Mouse (Mus musculus): ENCODE results near the gene Pkd1l1. TPM values are rescaled to one million over a fixed set of nuclear protein-coding genes. Genes with fewer than 3 reads are reported as not detected.

The Pkd1l1 gene
- polyA plus RNA-seq (2012), result not detected in 2 replicates

DNA sequence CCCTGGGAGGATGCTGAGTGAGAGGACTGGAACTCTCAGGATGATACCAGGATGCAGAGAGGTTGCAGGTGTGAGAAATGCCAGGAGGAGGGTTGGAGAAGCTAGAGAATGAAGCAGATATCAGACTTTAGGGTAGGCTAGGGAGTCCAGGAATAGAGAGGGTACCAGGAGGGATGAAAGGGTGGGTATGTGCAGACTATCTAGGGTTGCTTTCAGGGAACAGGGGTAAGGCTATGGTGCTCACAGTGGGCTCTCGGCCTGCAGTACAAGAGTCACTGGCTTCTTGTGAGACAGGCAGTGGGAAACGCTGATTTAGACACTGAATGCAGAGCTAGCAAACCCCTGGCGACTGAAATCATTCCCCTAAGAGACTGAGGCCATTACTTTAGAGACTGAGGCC lies at the start of gene Pkd1l1:
Gene Pkd1l1 (minus strand): TSS at position 101 of the 400 bp plus-strand sequence.

DNA sequence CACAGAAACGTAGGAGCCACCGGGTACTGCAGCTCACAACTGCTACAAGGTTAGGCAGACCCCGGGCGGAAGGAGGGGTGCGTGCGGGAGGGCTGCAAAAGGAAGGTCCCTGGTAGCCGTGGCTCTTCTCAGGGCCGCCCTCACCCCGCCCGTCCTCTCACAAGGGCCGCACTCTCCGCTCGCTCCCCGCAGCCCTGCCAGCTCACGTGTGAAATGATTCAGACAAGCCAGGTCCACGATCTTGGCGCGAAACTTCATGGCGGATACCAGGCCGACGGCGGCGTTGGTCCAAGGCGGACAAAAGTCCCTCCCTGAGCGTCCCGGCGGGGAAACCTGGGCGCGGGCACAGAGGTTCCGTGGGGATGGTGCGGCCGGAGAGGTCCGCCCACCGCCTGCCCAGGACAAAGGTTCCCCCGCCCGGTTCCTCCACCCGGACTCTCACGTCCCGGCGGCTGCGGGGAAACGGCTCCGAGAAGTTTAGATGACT lies 37.8 kb upstream of the Pkd1l1 start, which contains the start of gene Hus1:
Gene Hus1 (minus strand): TSS at position 339 of the 487 bp plus-strand sequence.

Other genes starting within 250 kb of the Pkd1l1 start
- 5.4 and 5.9 TPM in 2 replicates for gene Hus1, start 37.9 kb upstream of the Pkd1l1 start, polyA plus RNA-seq (2012)
- gene Gm11992, start 75.3 kb upstream of the Pkd1l1 start, polyA plus RNA-seq (2012), result 0.13 and 0.34 TPM in 2 replicates
- gene Sun3, start 75.7 kb upstream of the Pkd1l1 start, polyA plus RNA-seq (2012), result not detected in 2 replicates
- gene Upp1, start 144.8 kb upstream of the Pkd1l1 start, polyA plus RNA-seq (2012), result 0.31 and 0.39 TPM in 2 replicates
- gene Abca13, start 218.7 kb upstream of the Pkd1l1 start, polyA plus RNA-seq (2012), result 0.26 and 0.48 TPM in 2 replicates

Data from megakaryocyte-erythroid progenitor cell, adult 5 weeks (primary cell).